Mouse (Mus musculus): ENCODE results near the gene Nek3. TPM values are rescaled to one million over a fixed set of nuclear protein-coding genes. Genes with fewer than 3 reads are reported as not detected.
A peak's percentile ranks its signal among the peaks of the same experiment; 100 is the strongest.

Gene Nek3
- polyA plus RNA-seq, 1 experiment from 2014 or later = 9.1 TPM

DNA sequence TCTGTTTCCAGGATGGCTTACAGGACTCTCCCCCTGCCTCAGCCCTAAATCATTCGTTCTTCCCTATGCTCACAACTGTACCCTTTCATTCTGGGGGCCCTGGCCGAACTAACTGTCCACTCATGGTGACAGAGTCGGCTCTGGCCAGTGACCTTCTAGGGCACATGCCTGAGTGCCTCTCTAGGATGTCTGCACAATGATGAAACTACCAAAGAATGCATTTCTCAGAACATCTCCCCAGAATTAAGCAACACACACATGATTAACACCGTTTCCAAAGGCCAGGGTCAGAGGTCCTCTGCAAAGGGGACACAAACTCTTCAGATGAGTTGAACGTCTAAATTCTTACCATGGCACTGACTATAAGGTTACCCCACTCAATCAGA is 31.5 kb downstream of the Nek3 start:
- Histone ChIP-seq H3K9me3 (no peaks in the 10 kb centered on the region), H3K27me3 (ENCODE audit: insufficient read depth, poor library complexity, severe bottlenecking) (no peaks in the 10 kb centered on the region), H3K4me1 (replicated peaks) (no peaks in the 10 kb centered on the region), H3K4me3 (no peak overlapping the region), H3K36me3 (peaks cover 21% of the 10 kb centered on the region), H3K27ac (no peak overlapping the region)
- no peak for DNase-seq (ENCODE audit: low spot score)
- WGBS = 82% methylated on average over 5 of the region's 5 CpGs

DNA sequence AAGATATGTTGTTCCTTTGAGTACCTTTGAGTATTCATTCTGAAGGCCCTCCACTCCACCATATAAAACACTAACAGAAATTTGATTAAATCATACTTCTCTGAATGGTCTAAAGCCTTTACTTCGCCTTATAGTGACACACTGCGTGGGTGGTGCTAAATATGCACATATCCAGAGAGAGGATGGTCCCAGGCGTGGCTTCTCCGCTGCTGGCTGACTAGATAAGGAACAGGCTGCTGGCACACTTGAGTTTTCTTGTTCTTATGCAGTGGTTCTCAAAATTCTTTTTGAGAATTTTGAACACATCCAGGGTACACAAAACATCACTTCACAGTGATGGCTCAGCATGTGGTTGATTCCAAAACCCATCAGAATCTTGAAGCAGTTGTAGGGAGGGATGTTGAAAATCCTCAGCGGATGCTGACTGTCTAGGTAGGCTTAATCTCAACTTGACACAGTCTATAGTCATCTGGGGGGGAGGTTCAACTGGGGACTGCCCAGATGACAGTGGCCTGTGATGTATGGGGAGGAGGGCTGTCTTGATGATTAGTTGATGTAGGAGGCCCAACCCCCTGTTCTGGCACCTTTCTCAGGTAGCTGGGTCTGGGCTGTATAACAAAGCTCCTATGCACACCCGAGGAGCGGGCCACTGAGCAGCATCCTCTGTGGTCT is 32.0 kb downstream of the Nek3 start:
- DNase-seq (ENCODE audit: low spot score) = no peak
- H3K4me3 ChIP-seq = no peak overlapping the region
- 92% methylated on average over 7 of the region's 7 CpGs for WGBS

DNA sequence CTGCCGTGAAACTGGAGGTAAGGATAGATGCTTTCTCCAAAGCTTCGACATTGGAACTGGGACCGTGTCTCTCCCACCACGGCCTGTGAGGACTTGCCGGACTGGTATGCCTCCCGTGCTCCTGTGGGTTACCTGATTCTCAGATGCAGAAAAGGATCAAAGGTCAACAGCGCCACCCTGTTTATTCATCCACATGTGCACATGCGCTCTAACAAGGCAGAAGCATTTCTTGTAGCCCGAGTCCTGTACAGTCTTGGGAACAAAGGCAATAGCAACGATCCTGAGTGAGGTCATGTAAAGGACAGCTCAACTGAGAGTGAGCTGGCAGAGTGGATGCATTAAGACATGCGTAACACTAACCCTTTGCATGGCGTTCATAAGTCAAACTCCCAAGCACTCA is 34.2 kb downstream of the Nek3 start:
- H3K4me3 ChIP-seq = no peak overlapping the region
- H3K27me3 ChIP-seq (ENCODE audit: insufficient read depth, poor library complexity, severe bottlenecking) = no peaks in the 10 kb centered on the region
- no peak overlapping the region for H3K27ac ChIP-seq
- no peaks in the 10 kb centered on the region for H3K4me1 ChIP-seq (replicated peaks)
- no peak for DNase-seq (ENCODE audit: low spot score)
- H3K36me3 ChIP-seq = peaks cover 42% of the 10 kb centered on the region
- H3K9me3 ChIP-seq = no peaks in the 10 kb centered on the region
- WGBS = 91% methylated on average over 12 of the region's 12 CpGs

More for the DNA sequence above, 32.0 kb downstream of the Nek3 start:
- peaks cover 22% of the 10 kb centered on the region for H3K36me3 ChIP-seq
- H3K4me1 ChIP-seq (replicated peaks) = no peaks in the 10 kb centered on the region
- H3K27me3 ChIP-seq (ENCODE audit: insufficient read depth, poor library complexity, severe bottlenecking) = no peaks in the 10 kb centered on the region
- H3K27ac ChIP-seq = no peak overlapping the region
- H3K9me3 ChIP-seq = no peaks in the 10 kb centered on the region

DNA sequence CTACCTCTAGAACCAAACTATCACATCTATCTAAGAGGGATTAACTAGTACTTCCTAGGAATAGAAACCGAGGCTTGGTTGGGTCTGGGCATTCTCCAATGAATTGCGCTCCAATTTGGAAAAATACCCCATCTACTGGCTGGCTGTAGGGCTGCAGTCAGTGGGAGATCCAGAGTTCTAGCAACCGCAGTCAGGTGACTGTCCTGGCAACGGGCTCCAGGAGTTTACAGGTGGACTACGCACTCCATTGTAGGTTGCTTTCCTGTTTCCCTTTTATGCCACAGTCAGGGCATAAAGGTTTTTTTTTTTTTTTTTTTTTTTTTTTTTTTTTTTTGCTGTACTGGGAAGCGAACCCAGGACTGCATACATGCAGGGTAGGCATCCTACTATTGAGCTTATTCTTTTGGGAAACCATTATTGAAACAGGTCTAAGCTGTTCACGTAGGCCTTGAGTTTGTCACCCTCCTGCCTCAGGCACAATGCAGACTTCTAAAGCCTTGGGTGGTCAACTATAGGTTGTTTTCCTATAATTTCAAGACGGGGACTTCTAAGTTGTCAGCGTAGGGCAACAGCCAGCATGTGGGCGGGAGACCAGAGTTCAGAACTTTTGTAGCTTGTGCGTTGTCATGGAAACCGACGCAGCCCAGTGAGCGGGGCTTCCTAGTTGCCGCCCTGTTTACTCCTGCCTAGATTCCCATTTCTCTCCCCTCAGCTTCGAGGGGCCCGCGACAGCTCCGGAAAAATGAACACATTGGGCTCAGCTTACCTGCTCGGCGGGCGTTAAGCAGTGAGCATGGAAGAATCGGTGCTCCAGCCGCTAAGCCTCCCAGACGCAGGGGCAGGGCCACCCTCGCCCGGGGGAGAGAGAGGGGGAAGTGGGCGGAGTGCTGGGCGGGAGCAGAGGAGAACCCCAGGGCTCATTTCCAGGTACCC is 41.7 kb downstream of the Nek3 start, which contains the start of gene Nek5:
Nek5 (minus strand) TSS at position 834 of the 933 bp plus-strand sequence.
- H3K9me3 ChIP-seq = no peaks in the 10 kb centered on the region
- H3K27me3 ChIP-seq (ENCODE audit: insufficient read depth, poor library complexity, severe bottlenecking) = no peaks in the 10 kb centered on the region
- DNase-seq (ENCODE audit: low spot score) = peak; percentile 68
- peak within 1 kb of the TSS; percentile 59 for H3K4me3 ChIP-seq
- no peak within 1 kb of the TSS for H3K27ac ChIP-seq
- peaks cover 29% of the 10 kb centered on the region for H3K36me3 ChIP-seq
- peaks cover 12% of the 10 kb centered on the region for H3K4me1 ChIP-seq (replicated peaks)
- 1% methylated on average over 29 of the region's 29 CpGs for WGBS

DNA sequence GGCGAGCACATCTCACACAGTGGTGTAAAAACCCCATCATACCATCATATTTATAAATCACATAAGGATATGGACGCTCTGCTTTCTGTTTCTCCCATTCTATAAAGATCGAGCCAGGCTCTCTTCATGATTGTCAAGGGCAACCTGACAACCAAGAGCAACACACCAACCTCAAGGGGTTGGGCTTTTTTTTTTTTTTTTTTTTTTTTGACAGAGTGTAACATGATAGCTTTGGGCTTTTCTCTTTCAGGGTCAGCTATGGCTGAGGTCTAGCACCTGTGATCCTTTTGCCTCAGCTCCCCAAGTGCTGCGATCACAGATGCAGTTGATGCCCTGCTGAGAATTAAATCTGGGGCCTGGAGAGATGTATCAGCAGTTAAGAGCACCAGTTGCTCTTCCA is 59.2 kb downstream of the Nek3 start:
- H3K27me3 ChIP-seq (ENCODE audit: insufficient read depth, poor library complexity, severe bottlenecking) = no peaks in the 10 kb centered on the region
- no peak overlapping the region for H3K4me3 ChIP-seq
- WGBS = 79% methylated on average over 4 of the region's 4 CpGs
- DNase-seq (ENCODE audit: low spot score) = no peak
- no peaks in the 10 kb centered on the region for H3K36me3 ChIP-seq
- no peaks in the 10 kb centered on the region for H3K4me1 ChIP-seq (replicated peaks)
- H3K27ac ChIP-seq = no peak overlapping the region
- no peaks in the 10 kb centered on the region for H3K9me3 ChIP-seq

DNA sequence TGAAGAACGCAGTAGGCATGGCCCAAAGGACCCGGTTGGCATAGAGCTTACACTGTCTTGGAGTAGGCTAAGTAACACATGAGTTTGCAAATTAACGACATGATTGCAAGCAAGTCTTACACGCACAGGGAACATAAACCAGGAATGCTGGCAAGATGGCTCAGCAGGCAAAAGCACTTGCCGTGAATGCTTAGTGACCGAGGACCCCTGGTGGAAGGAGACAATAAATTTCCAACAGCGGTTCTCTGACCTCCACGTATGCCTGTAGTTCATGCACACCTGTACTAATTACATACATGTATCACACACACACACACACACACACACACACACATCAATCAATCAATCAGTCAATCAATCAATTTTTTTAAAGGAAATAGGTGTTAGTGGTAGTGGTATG is 74.7 kb downstream of the Nek3 start:
- WGBS = 54% methylated on average over 8 of the region's 8 CpGs
- no peaks in the 10 kb centered on the region for H3K9me3 ChIP-seq

GRCm38 (mm10) chr8:22089226-22089625 is 77.0 kb downstream of the Nek3 start:
- WGBS = 98% methylated on average over 4 of the region's 4 CpGs
- Histone ChIP-seq H3K4me3 (no peak overlapping the region), H3K27me3 (ENCODE audit: insufficient read depth, poor library complexity, severe bottlenecking) (no peaks in the 10 kb centered on the region), H3K36me3 (no peaks in the 10 kb centered on the region), H3K27ac (no peak overlapping the region), H3K9me3 (no peaks in the 10 kb centered on the region), H3K4me1 (replicated peaks) (0 out of 2 replicates have a peak, but pooled peaks cover 3% of the 10 kb centered on the region)
- no peak for DNase-seq (ENCODE audit: low spot score)

More for the DNA sequence above, 74.7 kb downstream of the Nek3 start:
- Histone ChIP-seq H3K36me3 (no peaks in the 10 kb centered on the region), H3K4me3 (no peak overlapping the region), H3K27me3 (ENCODE audit: insufficient read depth, poor library complexity, severe bottlenecking) (no peaks in the 10 kb centered on the region), H3K27ac (no peak overlapping the region), H3K4me1 (replicated peaks) (no peaks in the 10 kb centered on the region)
- DNase-seq (ENCODE audit: low spot score) = peak; percentile 7

DNA sequence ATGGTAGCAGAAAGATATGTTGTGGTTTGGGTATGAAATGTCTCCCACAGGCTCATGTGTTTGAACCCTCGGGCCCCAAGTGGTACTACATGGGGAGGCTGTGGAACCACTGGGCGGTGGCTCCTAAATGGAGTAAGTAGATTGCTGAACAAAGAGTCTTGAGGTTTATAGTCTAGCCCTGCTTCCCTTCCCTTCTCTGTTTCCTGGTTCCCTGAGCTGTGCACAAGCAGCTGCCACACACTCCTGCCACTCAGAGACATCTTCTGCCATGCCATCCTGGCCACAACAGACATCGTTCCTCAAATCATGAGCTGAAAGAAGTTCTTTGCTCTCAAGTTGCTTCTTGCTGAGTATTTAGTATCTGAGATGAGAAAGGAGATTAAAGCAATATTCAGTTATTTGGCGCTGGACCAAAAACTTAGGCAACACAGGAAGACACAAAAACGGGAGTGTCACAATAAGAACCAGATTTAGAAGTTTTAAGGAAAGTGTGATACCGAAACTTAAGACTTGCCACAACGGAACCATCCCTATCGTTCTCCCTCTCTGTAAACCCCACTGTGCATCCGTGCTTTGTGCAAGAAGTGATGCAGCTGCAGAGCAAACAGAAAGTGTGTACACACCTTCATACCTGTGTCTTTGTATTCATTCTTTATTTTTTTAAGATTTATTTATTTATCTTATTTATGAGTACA is 86.8 kb downstream of the Nek3 start:
- Histone ChIP-seq H3K4me1 (replicated peaks) (no peaks in the 10 kb centered on the region), H3K9me3 (no peaks in the 10 kb centered on the region), H3K4me3 (no peak overlapping the region), H3K27ac (no peak overlapping the region), H3K36me3 (no peaks in the 10 kb centered on the region), H3K27me3 (ENCODE audit: insufficient read depth, poor library complexity, severe bottlenecking) (no peaks in the 10 kb centered on the region)
- no peak for DNase-seq (ENCODE audit: low spot score)
- 87% methylated on average over 9 of the region's 9 CpGs for WGBS

Other genes starting within 250 kb of the Nek3 start
- not detected in 2 replicates for gene Defb15, start 233.7 kb downstream of the Nek3 start, polyA plus RNA-seq (2016; fragmentation: Nextera tagmentation; extraction: Ambion mirVana)
- gene Defb35, start 228.1 kb downstream of the Nek3 start, polyA plus RNA-seq (2016; fragmentation: Nextera tagmentation; extraction: Ambion mirVana) = not detected in 2 replicates
- gene Defb13, start 219.7 kb downstream of the Nek3 start, polyA plus RNA-seq (2016; fragmentation: Nextera tagmentation; extraction: Ambion mirVana) = not detected in 2 replicates
- gene Fam90a1a, start 207.7 kb downstream of the Nek3 start, polyA plus RNA-seq (2016; fragmentation: Nextera tagmentation; extraction: Ambion mirVana) = not detected in 2 replicates
- gene Ccdc70, start 196.7 kb downstream of the Nek3 start, polyA plus RNA-seq (2016; fragmentation: Nextera tagmentation; extraction: Ambion mirVana) = not detected in 2 replicates
- 2.5 TPM in 2 replicates for gene Atp7b, start 106.1 kb downstream of the Nek3 start, polyA plus RNA-seq (2016; fragmentation: Nextera tagmentation; extraction: Ambion mirVana)
- gene Alg11, start 105.7 kb downstream of the Nek3 start, polyA plus RNA-seq (2016; fragmentation: Nextera tagmentation; extraction: Ambion mirVana) = 30.3 and 34.4 TPM in 2 replicates
- 0.29 and 0.69 TPM in 2 replicates for gene Nek5, start 41.4 kb downstream of the Nek3 start, polyA plus RNA-seq (2016; fragmentation: Nextera tagmentation; extraction: Ambion mirVana)
- gene Ckap2, start 19.4 kb upstream of the Nek3 start, polyA plus RNA-seq (2016; fragmentation: Nextera tagmentation; extraction: Ambion mirVana) = 37.5 and 46.4 TPM in 2 replicates
- 31.1 and 38.2 TPM in 2 replicates for gene Vps36, start 26.4 kb upstream of the Nek3 start, polyA plus RNA-seq (2016; fragmentation: Nextera tagmentation; extraction: Ambion mirVana)
- gene Thsd1, start 60.9 kb upstream of the Nek3 start, polyA plus RNA-seq (2016; fragmentation: Nextera tagmentation; extraction: Ambion mirVana) = 9.2 and 11.4 TPM in 2 replicates
- not detected in 2 replicates for gene Tpte, start 117.0 kb upstream of the Nek3 start, polyA plus RNA-seq (2016; fragmentation: Nextera tagmentation; extraction: Ambion mirVana)
- 14.6 and 17.0 TPM in 2 replicates for gene Slc25a15, start 232.2 kb upstream of the Nek3 start, polyA plus RNA-seq (2016; fragmentation: Nextera tagmentation; extraction: Ambion mirVana)
- gene Mrps31, start 244.9 kb upstream of the Nek3 start, polyA plus RNA-seq (2016; fragmentation: Nextera tagmentation; extraction: Ambion mirVana) = 38.4 and 40.8 TPM in 2 replicates